8 mouse cellular contexts compared by ENCODE assay signal in genomic region chr10:30600542-30600966, GRCm38 (mm10). TPM values are rescaled to one million over a fixed set of nuclear protein-coding genes. Genes with fewer than 3 reads are reported as not detected.
A peak's percentile ranks its signal among the peaks of the same experiment; 100 is the strongest.
DNase-seq lines count a peak whose midpoint lies in the region; ATAC-seq lines count a peak whose summit lies in the region.

TSS of gene Trmt11 (minus strand) at chr10:30600749.

- no peaks in the 10 kb centered on the region for H3K27me3 ChIP-seq in hindbrain, embryonic 12.5 days

- peak within 1 kb of the TSS; percentile 79 for H3K4me2 ChIP-seq in hindbrain, embryonic 12.5 days (replicated peaks)

- H3K4me1 ChIP-seq in hindbrain, embryonic 12.5 days: peaks cover 13% of the 10 kb centered on the region

- H3K9me3 ChIP-seq in hindbrain, embryonic 12.5 days (replicated peaks): no peaks in the 10 kb centered on the region

- H3K4me3 ChIP-seq in hindbrain, embryonic 12.5 days: peak within 1 kb of the TSS; percentile 88

- H3K9ac ChIP-seq in hindbrain, embryonic 12.5 days: peak within 1 kb of the TSS; percentile 88

- peak; percentile 96 for ATAC-seq in hindbrain, embryonic 12.5 days (ENCODE audit: low FRiP score)

- H3K27ac ChIP-seq in hindbrain, embryonic 12.5 days: peak within 1 kb of the TSS; percentile 88

- H3K36me3 ChIP-seq in hindbrain, embryonic 12.5 days: peaks cover 12% of the 10 kb centered on the region

- under 1% methylated on average over 28 of the region's 28 CpGs for WGBS in hindbrain, embryonic 12.5 days

- peak; percentile 89 for DNase-seq in Muller cell, postnatal 12 days (ENCODE audit: inconsistent ontology term)
- peak; percentile 91 for DNase-seq in cerebellum, adult 9-11 months
- peak; percentile 84 to 88 for DNase-seq in frontal cortex, postnatal 10 days (ENCODE audit: low spot score in 2 of 2)
- DNase-seq in layer of hippocampus, postnatal 25 days (ENCODE audit: extremely low spot score in 1 of 2, low spot score in 1 of 2): peak; percentile 76 to 83
- DNase-seq in lung, postnatal 25 days (ENCODE audit: low spot score): peak; percentile 92
- DNase-seq in retina, embryonic 14.5 days (ENCODE audit: low spot score): peak; percentile 93
- DNase-seq in thymus, postnatal 4 days: peak; percentile 89

RNA-seq across cellular contexts. Expression of gene Trmt11, which starts in this region (rescaled TPM):
- polyA plus RNA-seq in hindbrain, embryonic 12.5 days (2016; fragmentation: Nextera tagmentation; extraction: Ambion mirVana): 26.4 and 29.3 TPM in 2 replicates
- 1 to 10 TPM; 6.6 to 9.7 TPM for total RNA-seq in layer of hippocampus, postnatal 25 days (2021)

Comparison
In these comparisons a context has a peak if more than half of its experiments do, and no peak if none do; other contexts are left out.
1. Peak in every context shown above with its lines: DNase-seq, ATAC-seq, H3K4me3 ChIP-seq and H3K27ac ChIP-seq.